Comparison of ENCODE assay signal across 17 mouse cellular contexts in the genomic region with DNA sequence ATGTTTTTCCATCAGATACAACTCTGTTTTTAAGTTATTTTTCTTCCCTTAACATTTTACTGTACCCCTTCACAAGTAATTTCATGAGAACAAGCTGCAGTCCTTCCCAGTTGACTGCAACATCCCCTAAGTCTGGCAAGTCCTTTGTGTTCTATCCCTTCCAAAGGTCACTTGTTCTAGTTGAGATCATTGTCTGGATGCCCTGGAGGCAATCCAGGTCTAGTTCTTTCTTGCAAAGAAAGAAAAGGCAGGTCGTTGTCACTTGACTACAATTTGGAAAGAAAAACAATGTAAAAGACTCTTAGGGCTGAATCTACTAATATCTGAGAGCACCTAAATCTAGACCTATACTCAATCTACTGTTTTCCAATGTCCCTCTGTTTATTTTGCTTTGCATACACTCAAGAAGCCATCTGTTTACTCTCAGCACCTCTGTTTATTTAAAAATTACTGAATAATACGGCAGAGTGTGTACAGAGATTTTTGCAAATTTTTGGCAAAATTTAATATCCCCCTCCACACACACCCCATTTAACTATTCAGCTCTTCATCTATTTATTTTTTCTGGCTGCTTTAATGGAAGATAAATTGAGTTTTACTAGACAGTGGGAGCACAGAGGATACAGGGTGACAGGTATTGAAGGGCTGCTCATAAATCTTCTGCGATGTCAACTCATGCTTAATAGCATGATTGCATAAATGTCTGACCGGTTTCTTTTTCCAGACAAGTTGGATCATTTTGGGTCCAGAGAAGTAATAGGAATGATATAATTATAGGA.
DNase-seq lines count a peak whose midpoint lies in the region; ATAC-seq and TF ChIP-seq lines count a peak whose summit lies in the region.
"Had no signal": no experiment of that assay in that cellular context is flagged by ENCODE, and none has a peak within 500 bp of the region (broad histone marks: within the 10 kb centered on the region; RNA-seq: fewer than 3 reads in every experiment).

No protein-coding gene starts in this region.

- H3K9ac ChIP-seq in heart, embryonic 11.5 days (ENCODE audit: low read depth, low read length), result no peak overlapping the region
- no peak overlapping the region for H3K9ac ChIP-seq in lung, embryonic 14.5 days
- H3K9ac ChIP-seq: hindbrain, embryonic 15.5 days; liver, embryonic 13.5 days had no signal

- no peaks in the 10 kb centered on the region for H3K36me3 ChIP-seq in heart, embryonic 11.5 days (ENCODE audit: control insufficient read depth, insufficient read depth, low read length)
- H3K36me3 ChIP-seq in lung, embryonic 14.5 days (ENCODE audit: insufficient read depth), result no peaks in the 10 kb centered on the region
- H3K36me3 ChIP-seq: embryonic facial prominence, embryonic 10.5 days; hindbrain, embryonic 15.5 days; liver, embryonic 13.5 days had no signal

- H3K4me2 ChIP-seq in heart, embryonic 11.5 days, result no peak overlapping the region
- no peak overlapping the region for H3K4me2 ChIP-seq in lung, embryonic 14.5 days
- H3K4me2 ChIP-seq: hindbrain, embryonic 15.5 days; liver, embryonic 13.5 days had no signal

- intact Hi-C loops in left cerebral cortex, postnatal 10 days (cut with DNase I), result no loop called here

- 62% methylated on average over 4 of the region's 4 CpGs for WGBS in heart, embryonic 11.5 days (ENCODE audit: insufficient replicate concordance)
- 25% methylated on average over 4 of the region's 4 CpGs for WGBS in lung, embryonic 14.5 days

- TF ChIP-seq CTCF in lung, embryonic 14.5 days (IDR thresholded peaks at IDR 0.05; ENCODE audit: low read depth), result no peak

- no peak overlapping the region for H3K27ac ChIP-seq in heart, embryonic 11.5 days (ENCODE audit: low read depth, low read length)
- no peak overlapping the region for H3K27ac ChIP-seq in lung, embryonic 14.5 days (ENCODE audit: low read depth)
- H3K27ac ChIP-seq: embryonic facial prominence, embryonic 10.5 days; hindbrain, embryonic 15.5 days; liver, embryonic 13.5 days had no signal

- peak; percentile 82 for DNase-seq in heart, adult 11 months
- DNase-seq in lung, embryonic 14.5 days, result peak; percentile 55
- no peak for DNase-seq in lung, postnatal 4 days
- DNase-seq in gastrocnemius, adult 18-20 months (ENCODE audit: low spot score), result peak; percentile 54
- DNase-seq in lung, postnatal 36 days, result peak; percentile 35
- DNase-seq in left cerebral cortex, postnatal 10 days (ENCODE audit: extremely low spot score in 1 of 2, low spot score in 2 of 2), result no peak
- DNase-seq: adrenal gland, adult 2 months; cerebellum, postnatal 14 days; kidney, adult 11 months; liver, embryonic 13.5 days; right cerebral cortex, postnatal 14 days; thymus, postnatal 14 days had no signal

- no peaks in the 10 kb centered on the region for H3K4me1 ChIP-seq in heart, embryonic 11.5 days (ENCODE audit: control insufficient read depth, insufficient read depth, low read length)
- no peaks in the 10 kb centered on the region for H3K4me1 ChIP-seq in lung, embryonic 14.5 days (ENCODE audit: insufficient read depth)
- H3K4me1 ChIP-seq: embryonic facial prominence, embryonic 10.5 days; hindbrain, embryonic 15.5 days; liver, embryonic 13.5 days; megakaryocyte, embryonic 14.5 days had no signal

- no peak for ATAC-seq in heart, embryonic 11.5 days (replicated peaks; ENCODE audit: insufficient number of reproducible peaks, low FRiP score, low TSS enrichment)
- ATAC-seq in lung, embryonic 14.5 days (ENCODE audit: insufficient read depth), result peak; percentile 66
- no peak for ATAC-seq in CD4-positive, CD25-positive, alpha-beta regulatory T cell, adult 4 months

- no peaks in the 10 kb centered on the region for H3K9me3 ChIP-seq in heart, embryonic 11.5 days (replicated peaks; ENCODE audit: control insufficient read depth, low read length)
- no peaks in the 10 kb centered on the region for H3K9me3 ChIP-seq in lung, embryonic 14.5 days (ENCODE audit: low read depth, low read length)
- H3K9me3 ChIP-seq: embryonic facial prominence, embryonic 10.5 days; hindbrain, embryonic 15.5 days; liver, embryonic 13.5 days; megakaryocyte, embryonic 14.5 days had no signal

- no peak overlapping the region for H3K4me3 ChIP-seq in heart, embryonic 11.5 days (ENCODE audit: low read depth, low read length)
- no peak overlapping the region for H3K4me3 ChIP-seq in lung, embryonic 14.5 days (ENCODE audit: low read depth, low read length)
- H3K4me3 ChIP-seq: embryonic facial prominence, embryonic 10.5 days; hindbrain, embryonic 15.5 days; liver, embryonic 13.5 days; megakaryocyte, embryonic 14.5 days had no signal

- no peaks in the 10 kb centered on the region for H3K27me3 ChIP-seq in heart, embryonic 11.5 days (ENCODE audit: control insufficient read depth, insufficient read depth, low read length)
- H3K27me3 ChIP-seq in lung, embryonic 14.5 days (ENCODE audit: insufficient read depth, low read length), result no peaks in the 10 kb centered on the region
- H3K27me3 ChIP-seq: hindbrain, embryonic 15.5 days; liver, embryonic 13.5 days; megakaryocyte, embryonic 14.5 days had no signal

Comparison
In these comparisons a context has a peak if more than half of its experiments do, and no peak if none do; other contexts are left out.
1. DNase-seq: peak in heart, adult 11 months (single experiment), lung, embryonic 14.5 days (single experiment), gastrocnemius, adult 18-20 months (single experiment) and lung, postnatal 36 days (single experiment); none in lung, postnatal 4 days (0 of 2) and left cerebral cortex, postnatal 10 days (0 of 2).